Mouse (Mus musculus) forebrain, embryonic 10.5 days (tissue): ENCODE measurements around the gene Pls1. TPM values are rescaled to one million over a fixed set of nuclear protein-coding genes. Genes with fewer than 3 reads are reported as not detected.

ENCODE experiments used
- DNase-seq: peaks from one replicate; pipeline ENCODE4 v3.0.0-alpha.2; 2017; ENCODE audit warnings: low spot score; ENCODE audit errors: extremely low spot score
- H3K27ac ChIP-seq: fragments of 300-500 bp; sonication (generic); 2 replicates; pipeline ENCODE4 v1.5.1; 2016; ENCODE audit warnings: mild to moderate bottlenecking
- H3K27me3 ChIP-seq: fragments of 300-500 bp; sonication (generic); 2 replicates; pipeline ENCODE4 v1.6.1; 2016; ENCODE audit warnings: mild to moderate bottlenecking; ENCODE audit not compliant: poor library complexity, severe bottlenecking
- H3K36me3 ChIP-seq: fragments of 300-500 bp; sonication (generic); replicated peaks from 2 replicates; pipeline ENCODE4 v1.6.1; 2016; ENCODE audit warnings: mild to moderate bottlenecking, moderate library complexity
- H3K4me1 ChIP-seq: fragments of 300-500 bp; sonication (generic); 2 replicates; pipeline ENCODE4 v1.6.1; 2016
- H3K4me3 ChIP-seq: fragments of 300-500 bp; sonication (generic); 2 replicates; pipeline ENCODE4 v1.5.1; 2016; ENCODE audit warnings: mild to moderate bottlenecking, moderate library complexity
- H3K9me3 ChIP-seq: fragments of 300-500 bp; sonication (generic); 2 replicates; pipeline ENCODE4 v1.6.1; 2016; ENCODE audit warnings: mild to moderate bottlenecking, moderate library complexity
- WGBS: fragments of 180-500 bp; shearing (Covaris S2); methylation state at CpG from one replicate; pipeline ENCODE4 v1.1.7; 2016; 5-methylcytosine and 5-hydroxymethylcytosine counted together
- polyA plus RNA-seq: library from polyadenylated mRNA; unstranded; fragments of >200 nt; fragmentation: Nextera tagmentation; extraction: Ambion mirVana; gene quantifications from 2 replicates; pipeline ENCODE4 v1.2.1, GENCODE M21; 2016

The Pls1 gene
- 5.6 and 5.9 TPM in 2 replicates for polyA plus RNA-seq

- peak; percentile 88 for DNase-seq
- H3K4me3 ChIP-seq, result peak within 1 kb of the TSS; percentile 74
- H3K27ac ChIP-seq, result peak within 1 kb of the TSS; percentile 83
- H3K4me1 ChIP-seq, result peaks cover 24% of the 10 kb centered on the region
- no peaks in the 10 kb centered on the region for H3K36me3 ChIP-seq
- H3K9me3 ChIP-seq, result no peaks in the 10 kb centered on the region
- H3K27me3 ChIP-seq, result peaks cover 39% of the 10 kb centered on the region
- under 1% methylated on average over 46 of the region's 46 CpGs for WGBS
These were observed at the start of gene Pls1 for GRCm38 (mm10) chr9:95844825-95845460. Pls1 (minus strand) TSS chr9:95845311.

- no peaks in the 10 kb centered on the region for H3K9me3 ChIP-seq
- no peak overlapping the region for H3K27ac ChIP-seq
- WGBS, result 94% methylated on average over 2 of the region's 2 CpGs
- H3K36me3 ChIP-seq, result peaks cover 73% of the 10 kb centered on the region
- no peaks in the 10 kb centered on the region for H3K27me3 ChIP-seq
- H3K4me1 ChIP-seq, result no peaks in the 10 kb centered on the region
- DNase-seq, result no peak
- H3K4me3 ChIP-seq, result no peak overlapping the region
These were observed 37.6 kb upstream of the Pls1 start for GRCm38 (mm10) chr9:95882751-95883150.

- Histone ChIP-seq H3K9me3 (no peaks in the 10 kb centered on the region), H3K27ac (no peak overlapping the region), H3K27me3 (no peaks in the 10 kb centered on the region), H3K36me3 (peaks cover 67% of the 10 kb centered on the region), H3K4me3 (no peak overlapping the region), H3K4me1 (no peaks in the 10 kb centered on the region)
- 95% methylated on average over 5 of the region's 5 CpGs for WGBS
- DNase-seq, result no peak
These were observed 33.1 kb upstream of the Pls1 start for GRCm38 (mm10) chr9:95878246-95878645.

GRCm38 (mm10) chr9:95858027-95858570 lies 13.0 kb upstream of the Pls1 start:
- peak overlapping the region; percentile 95 for H3K27ac ChIP-seq
- H3K4me3 ChIP-seq, result peak overlapping the region; percentile 91
- H3K27me3 ChIP-seq, result no peaks in the 10 kb centered on the region
- DNase-seq, result peak; percentile 67
- no peaks in the 10 kb centered on the region for H3K9me3 ChIP-seq
- peaks cover 11% of the 10 kb centered on the region for H3K4me1 ChIP-seq
- under 1% methylated on average over 31 of the region's 31 CpGs for WGBS
- peaks cover 15% of the 10 kb centered on the region for H3K36me3 ChIP-seq

- Histone ChIP-seq H3K27me3 (no peaks in the 10 kb centered on the region), H3K4me1 (peaks cover 11% of the 10 kb centered on the region), H3K9me3 (no peaks in the 10 kb centered on the region), H3K27ac (peak within 1 kb of the TSS; percentile 95), H3K36me3 (peaks cover 9% of the 10 kb centered on the region), H3K4me3 (peak within 1 kb of the TSS; percentile 91)
- under 1% methylated on average over 69 of the region's 69 CpGs for WGBS
- peak; percentile 91 for DNase-seq
These were observed 12.4 kb upstream of the Pls1 start, which contains the start of gene Atr for GRCm38 (mm10) chr9:95857414-95858026. Atr (plus strand) TSS chr9:95857597.

GRCm38 (mm10) chr9:95856004-95856403 lies 10.9 kb upstream of the Pls1 start:
- 91% methylated on average over 4 of the region's 4 CpGs for WGBS
- H3K4me3 ChIP-seq, result no peak overlapping the region
- DNase-seq, result no peak

GRCm38 (mm10) chr9:95854891-95855290 lies 9.8 kb upstream of the Pls1 start:
- Histone ChIP-seq H3K4me1 (peaks cover 11% of the 10 kb centered on the region), H3K9me3 (no peaks in the 10 kb centered on the region), H3K36me3 (no peaks in the 10 kb centered on the region), H3K27ac (no peak overlapping the region), H3K27me3 (no peaks in the 10 kb centered on the region), H3K4me3 (no peak overlapping the region)
- 81% methylated on average over 2 of the region's 2 CpGs for WGBS
- no peak for DNase-seq

More at GRCm38 (mm10) chr9:95856004-95856403, 10.9 kb upstream of the Pls1 start:
- H3K27me3 ChIP-seq, result no peaks in the 10 kb centered on the region
- no peaks in the 10 kb centered on the region for H3K9me3 ChIP-seq
- H3K4me1 ChIP-seq, result peaks cover 11% of the 10 kb centered on the region
- H3K36me3 ChIP-seq, result no peaks in the 10 kb centered on the region
- H3K27ac ChIP-seq, result no peak overlapping the region

- DNase-seq, result peak; percentile 75
- Histone ChIP-seq H3K4me1 (peaks cover 4% of the 10 kb centered on the region), H3K4me3 (no peak overlapping the region), H3K27ac (no peak overlapping the region), H3K9me3 (no peaks in the 10 kb centered on the region), H3K27me3 (no peaks in the 10 kb centered on the region), H3K36me3 (no peaks in the 10 kb centered on the region)
- 28% methylated on average over 4 of the region's 4 CpGs for WGBS
These were observed 7.8 kb upstream of the Pls1 start for GRCm38 (mm10) chr9:95852896-95853295.

- Histone ChIP-seq H3K4me1 (no peaks in the 10 kb centered on the region), H3K9me3 (no peaks in the 10 kb centered on the region), H3K4me3 (no peak overlapping the region), H3K27ac (no peak overlapping the region), H3K27me3 (0 out of 2 replicates have a peak, but pooled peaks cover 1% of the 10 kb centered on the region), H3K36me3 (no peaks in the 10 kb centered on the region)
- DNase-seq, result no peak
- WGBS, result 88% methylated on average over 11 of the region's 11 CpGs
These were observed 6.6 kb upstream of the Pls1 start for GRCm38 (mm10) chr9:95851671-95852070.

GRCm38 (mm10) chr9:95845711-95846110 lies 600 bp upstream of the Pls1 start:
- 64% methylated on average over 4 of the region's 4 CpGs for WGBS
- H3K9me3 ChIP-seq, result no peaks in the 10 kb centered on the region
- peaks cover 24% of the 10 kb centered on the region for H3K4me1 ChIP-seq
- H3K36me3 ChIP-seq, result no peaks in the 10 kb centered on the region
- DNase-seq, result no peak
- H3K27me3 ChIP-seq, result peaks cover 39% of the 10 kb centered on the region
- H3K27ac ChIP-seq, result no peak overlapping the region
- peak overlapping the region; percentile 74 for H3K4me3 ChIP-seq

GRCm38 (mm10) chr9:95839424-95839823 lies 5.7 kb downstream of the Pls1 start:
- WGBS, result 91% methylated on average over 3 of the region's 3 CpGs
- Histone ChIP-seq H3K27me3 (peaks cover 18% of the 10 kb centered on the region), H3K4me1 (peaks cover 10% of the 10 kb centered on the region), H3K9me3 (no peaks in the 10 kb centered on the region), H3K27ac (no peak overlapping the region), H3K36me3 (no peaks in the 10 kb centered on the region), H3K4me3 (no peak overlapping the region)
- no peak for DNase-seq

- 94% methylated on average over 10 of the region's 10 CpGs for WGBS
- Histone ChIP-seq H3K4me1 (no peaks in the 10 kb centered on the region), H3K27ac (no peak overlapping the region), H3K36me3 (no peaks in the 10 kb centered on the region), H3K9me3 (no peaks in the 10 kb centered on the region), H3K27me3 (no peaks in the 10 kb centered on the region), H3K4me3 (no peak overlapping the region)
- DNase-seq, result no peak
These were observed 9.4 kb downstream of the Pls1 start for GRCm38 (mm10) chr9:95835741-95836140.

- WGBS, result 83% methylated on average over 3 of the region's 3 CpGs
- no peaks in the 10 kb centered on the region for H3K36me3 ChIP-seq
- H3K4me3 ChIP-seq, result no peak overlapping the region
These were observed 10.3 kb downstream of the Pls1 start for GRCm38 (mm10) chr9:95834799-95835198.

More at GRCm38 (mm10) chr9:95834799-95835198, 10.3 kb downstream of the Pls1 start:
- no peaks in the 10 kb centered on the region for H3K9me3 ChIP-seq
- H3K4me1 ChIP-seq, result no peaks in the 10 kb centered on the region
- no peak overlapping the region for H3K27ac ChIP-seq
- no peak for DNase-seq
- no peaks in the 10 kb centered on the region for H3K27me3 ChIP-seq
